Mouse (Mus musculus): Measurements from ENCODE around the gene Gm2916.
"Not testable (repeated sequence)": the region's sequence is repeated elsewhere in the genome, so short reads cannot be mapped to it uniquely, and the experiment has no call there.

Gene Gm2916

GRCm38 (mm10) chr14:3883872-3884271, at the start of gene Gm2916:
TSS of gene Gm2916 (plus strand) at chr14:3884172.
- not testable (repeated sequence) for DNase-seq (ENCODE audit: low spot score)

- not testable (repeated sequence) for DNase-seq (ENCODE audit: low spot score)
Measured at GRCm38 (mm10) chr14:3845945-3846344, 38.0 kb upstream of the Gm2916 start, which contains the start of gene Gm3033. TSS of gene Gm3033 (plus strand) at chr14:3846245.

GRCm38 (mm10) chr14:3931456-3931855, 47.5 kb downstream of the Gm2916 start, which contains the start of gene Gm3029:
TSS of gene Gm3029 (plus strand) at chr14:3931756.
- not testable (repeated sequence) for DNase-seq (ENCODE audit: low spot score)

GRCm38 (mm10) chr14:3963247-3963646, 79.3 kb downstream of the Gm2916 start, which contains the start of gene Gm3095:
TSS of gene Gm3095 (plus strand) at chr14:3963547.
- not testable (repeated sequence) for DNase-seq (ENCODE audit: low spot score)

Measured in T-cell, adult 2 months (primary cell).